Mouse (Mus musculus): Measurements from ENCODE around the gene Cep97.

DNA sequence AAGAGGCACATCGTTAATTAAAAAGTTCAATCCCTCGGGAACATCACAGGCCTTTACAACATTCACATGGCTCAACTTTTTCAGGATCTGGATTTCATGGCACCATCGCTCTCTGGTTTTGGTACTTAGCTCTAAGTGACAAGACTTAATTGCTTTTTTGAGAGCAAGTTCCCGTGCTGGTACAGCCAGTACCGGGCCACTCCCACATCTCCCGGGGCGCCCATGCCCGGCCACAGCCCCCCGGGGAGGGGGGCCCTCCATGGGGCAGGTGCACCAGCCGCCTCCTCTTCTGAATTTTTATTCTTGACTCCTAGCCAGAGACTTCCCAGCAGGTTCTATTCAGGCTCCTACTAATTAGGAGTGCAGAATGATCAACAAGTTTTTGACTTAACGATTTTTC, 50.4 kb downstream of the Cep97 start:
- TF ChIP-seq CTCF (IDR thresholded peaks at IDR 0.05; ENCODE audit: insufficient read depth, low read depth, low read length) (no peak), POLR2A (IDR thresholded peaks at IDR 0.05; ENCODE audit: insufficient read depth, low read depth, low read length) (no peak)

All from olfactory bulb, adult 2 months (tissue).